Mouse (Mus musculus): Measurements from ENCODE around the gene Olfr1026. TPM values are rescaled to one million over a fixed set of nuclear protein-coding genes. Genes with fewer than 3 reads are reported as not detected.

The Olfr1026 gene
- polyA plus RNA-seq (2014; fragmentation: Nextera tagmentation; extraction: Ambion mirVana) = not detected in 2 replicates

DNA sequence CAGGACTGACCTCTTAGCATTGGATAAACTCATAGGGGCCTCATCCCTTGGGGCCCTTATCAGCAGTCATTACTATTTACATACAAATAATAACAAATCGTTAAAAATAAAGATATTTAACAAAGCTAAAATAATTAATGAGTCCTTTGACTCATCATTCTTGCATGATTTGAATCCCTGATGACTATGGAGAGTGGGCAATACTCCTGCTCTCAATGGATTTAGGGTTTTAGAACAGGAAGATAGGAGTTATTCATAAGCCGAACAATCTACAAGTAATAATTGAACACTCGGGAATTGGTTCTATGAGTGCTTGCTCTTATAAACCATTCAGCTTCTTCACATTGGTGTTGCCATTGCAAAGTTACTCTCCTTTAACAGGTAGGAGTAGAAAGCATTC, at the start of gene Olfr1026:
TSS of gene Olfr1026 (plus strand) at position 301 of the 400 bp plus-strand sequence.
- Histone ChIP-seq H3K36me3 (ENCODE audit: control insufficient read depth, insufficient read depth, low read length) (no peaks in the 10 kb centered on the region), H3K4me3 (ENCODE audit: low read depth, low read length) (no peak within 1 kb of the TSS), H3K27me3 (replicated peaks; ENCODE audit: control insufficient read depth, insufficient read depth, low read length) (no peaks in the 10 kb centered on the region), H3K9me3 (replicated peaks; ENCODE audit: control insufficient read depth, low read length) (no peaks in the 10 kb centered on the region), H3K4me1 (ENCODE audit: control insufficient read depth, insufficient read depth, low read length) (no peaks in the 10 kb centered on the region), H3K9ac (ENCODE audit: low read length) (no peak within 1 kb of the TSS), H3K27ac (ENCODE audit: low read depth, low read length) (no peak within 1 kb of the TSS), H3K4me2 (ENCODE audit: low read length) (no peak within 1 kb of the TSS)
- WGBS = 94% methylated on average over 3 of the region's 3 CpGs
- ATAC-seq (no peak), DNase-seq (ENCODE audit: low spot score) (no peak)

DNA sequence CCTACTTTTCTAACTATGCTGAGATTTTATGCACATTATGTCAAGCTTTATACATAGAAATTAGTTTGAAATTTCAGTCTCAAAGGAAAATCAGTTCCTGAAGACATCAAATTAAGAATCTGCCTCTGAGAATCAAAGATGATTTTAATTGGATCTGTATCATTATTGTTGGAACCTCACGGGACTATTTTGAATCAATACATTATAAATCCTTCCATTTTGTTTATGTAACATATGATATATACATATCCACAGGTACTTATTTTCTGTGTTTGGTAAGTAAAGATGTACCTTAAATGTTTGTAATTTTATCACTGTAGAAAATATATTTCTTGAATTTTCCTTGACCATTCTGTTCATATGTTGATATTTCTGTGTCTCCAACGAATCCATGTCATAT, 36.0 kb upstream of the Olfr1026 start, which contains the start of gene Olfr1023:
TSS of gene Olfr1023 (plus strand) at position 301 of the 400 bp plus-strand sequence.
- no peak within 1 kb of the TSS for H3K9ac ChIP-seq (ENCODE audit: low read length)
- no peaks in the 10 kb centered on the region for H3K4me1 ChIP-seq (ENCODE audit: control insufficient read depth, insufficient read depth, low read length)
- H3K36me3 ChIP-seq (ENCODE audit: control insufficient read depth, insufficient read depth, low read length) = no peaks in the 10 kb centered on the region
- H3K4me3 ChIP-seq (ENCODE audit: low read depth, low read length) = no peak within 1 kb of the TSS
- DNase-seq (ENCODE audit: low spot score) (no peak), ATAC-seq (no peak)
- 80% methylated on average over 2 of the region's 2 CpGs for WGBS
- no peaks in the 10 kb centered on the region for H3K9me3 ChIP-seq (replicated peaks; ENCODE audit: control insufficient read depth, low read length)
- H3K27ac ChIP-seq (ENCODE audit: low read depth, low read length) = no peak within 1 kb of the TSS
- H3K4me2 ChIP-seq (ENCODE audit: low read length) = no peak within 1 kb of the TSS
- H3K27me3 ChIP-seq (replicated peaks; ENCODE audit: control insufficient read depth, insufficient read depth, low read length) = no peaks in the 10 kb centered on the region

DNA sequence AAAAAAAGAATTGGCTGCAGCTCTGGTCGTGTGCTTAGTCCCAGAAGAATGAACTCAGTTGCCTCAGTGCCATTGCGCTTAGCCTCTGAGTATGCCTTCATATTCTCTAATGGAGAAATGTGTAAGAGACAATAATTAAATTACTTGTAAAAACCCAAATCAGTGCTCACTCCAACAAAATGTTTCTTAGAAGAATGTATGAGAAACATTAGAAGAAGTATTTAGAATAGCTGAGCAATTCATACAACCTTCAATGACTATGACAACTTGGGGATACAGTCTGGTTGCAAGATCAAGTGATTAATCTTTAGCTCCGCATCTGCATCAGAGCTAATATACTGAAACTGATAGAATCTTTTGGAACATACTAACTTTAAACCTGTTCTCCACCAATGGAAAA, 16.4 kb upstream of the Olfr1026 start, which contains the start of gene Olfr1024:
TSS of gene Olfr1024 (minus strand) at position 101 of the 400 bp plus-strand sequence.
- no peak within 1 kb of the TSS for H3K9ac ChIP-seq (ENCODE audit: low read length)
- H3K27ac ChIP-seq (ENCODE audit: low read depth, low read length) = no peak within 1 kb of the TSS
- no peaks in the 10 kb centered on the region for H3K36me3 ChIP-seq (ENCODE audit: control insufficient read depth, insufficient read depth, low read length)
- ATAC-seq = no peak
- no peak within 1 kb of the TSS for H3K4me3 ChIP-seq (ENCODE audit: low read depth, low read length)
- no peaks in the 10 kb centered on the region for H3K27me3 ChIP-seq (replicated peaks; ENCODE audit: control insufficient read depth, insufficient read depth, low read length)
- WGBS = 84% methylated on average over 3 of the region's 3 CpGs
- no peaks in the 10 kb centered on the region for H3K9me3 ChIP-seq (replicated peaks; ENCODE audit: control insufficient read depth, low read length)
- no peaks in the 10 kb centered on the region for H3K4me1 ChIP-seq (ENCODE audit: control insufficient read depth, insufficient read depth, low read length)
- no peak for DNase-seq (ENCODE audit: low spot score)
- H3K4me2 ChIP-seq (ENCODE audit: low read length) = no peak within 1 kb of the TSS

DNA sequence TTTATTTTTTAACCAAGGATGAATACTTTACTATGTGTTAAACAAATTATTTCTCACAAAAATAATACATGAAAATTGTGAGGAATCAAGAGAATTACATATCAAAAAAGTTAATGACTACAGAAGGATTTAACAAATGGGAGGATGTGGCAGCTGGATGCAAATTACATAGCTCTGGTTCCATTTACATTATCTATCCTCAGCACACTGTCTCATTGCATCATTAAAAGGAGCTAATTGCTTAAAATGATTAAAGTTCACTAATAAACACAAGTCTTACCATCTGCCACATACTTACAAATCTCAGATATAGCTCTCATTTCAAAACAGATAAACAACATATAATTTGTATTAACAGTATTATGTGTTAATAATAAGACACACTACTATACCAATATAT, 8.2 kb upstream of the Olfr1026 start:
- H3K27ac ChIP-seq (ENCODE audit: low read depth, low read length) = no peak overlapping the region
- ATAC-seq (peak; percentile 46), DNase-seq (ENCODE audit: low spot score) (peak; percentile 4)
- no peak overlapping the region for H3K4me3 ChIP-seq (ENCODE audit: low read depth, low read length)
- no peaks in the 10 kb centered on the region for H3K27me3 ChIP-seq (replicated peaks; ENCODE audit: control insufficient read depth, insufficient read depth, low read length)
- no peaks in the 10 kb centered on the region for H3K36me3 ChIP-seq (ENCODE audit: control insufficient read depth, insufficient read depth, low read length)
- no peaks in the 10 kb centered on the region for H3K9me3 ChIP-seq (replicated peaks; ENCODE audit: control insufficient read depth, low read length)
- H3K4me2 ChIP-seq (ENCODE audit: low read length) = no peak overlapping the region
- H3K4me1 ChIP-seq (ENCODE audit: control insufficient read depth, insufficient read depth, low read length) = no peaks in the 10 kb centered on the region
- no peak overlapping the region for H3K9ac ChIP-seq (ENCODE audit: low read length)

DNA sequence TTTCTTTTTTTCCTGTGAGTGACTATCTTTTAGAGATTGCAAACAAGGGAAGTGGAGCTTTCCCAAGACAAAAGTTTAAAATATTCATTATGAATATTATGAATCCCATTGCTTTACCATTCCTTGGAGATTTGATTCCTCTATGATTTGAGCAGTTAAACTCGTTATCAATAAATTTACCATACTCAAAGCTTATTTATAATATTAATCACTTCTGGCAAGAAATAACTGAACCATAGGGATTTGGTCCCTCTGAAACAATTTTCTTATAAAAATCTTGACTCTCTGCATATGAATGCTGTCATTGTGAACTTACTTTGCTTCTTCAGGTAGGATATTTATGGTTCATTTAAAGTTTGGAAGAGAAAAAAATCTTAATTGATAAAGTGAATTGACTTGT, 6.5 kb upstream of the Olfr1026 start, which contains the start of gene Olfr1025-ps1:
TSS of gene Olfr1025-ps1 (plus strand) at position 301 of the 400 bp plus-strand sequence.
- no peak within 1 kb of the TSS for H3K4me3 ChIP-seq (ENCODE audit: low read depth, low read length)
- no peaks in the 10 kb centered on the region for H3K27me3 ChIP-seq (replicated peaks; ENCODE audit: control insufficient read depth, insufficient read depth, low read length)
- no peak for DNase-seq (ENCODE audit: low spot score)
- 48% methylated on average over 1 of the region's 1 CpGs for WGBS
- no peaks in the 10 kb centered on the region for H3K36me3 ChIP-seq (ENCODE audit: control insufficient read depth, insufficient read depth, low read length)
- no peaks in the 10 kb centered on the region for H3K4me1 ChIP-seq (ENCODE audit: control insufficient read depth, insufficient read depth, low read length)
- H3K27ac ChIP-seq (ENCODE audit: low read depth, low read length) = no peak within 1 kb of the TSS
- H3K9ac ChIP-seq (ENCODE audit: low read length) = no peak within 1 kb of the TSS
- no peak for ATAC-seq
- H3K4me2 ChIP-seq (ENCODE audit: low read length) = no peak within 1 kb of the TSS
- no peaks in the 10 kb centered on the region for H3K9me3 ChIP-seq (replicated peaks; ENCODE audit: control insufficient read depth, low read length)

DNA sequence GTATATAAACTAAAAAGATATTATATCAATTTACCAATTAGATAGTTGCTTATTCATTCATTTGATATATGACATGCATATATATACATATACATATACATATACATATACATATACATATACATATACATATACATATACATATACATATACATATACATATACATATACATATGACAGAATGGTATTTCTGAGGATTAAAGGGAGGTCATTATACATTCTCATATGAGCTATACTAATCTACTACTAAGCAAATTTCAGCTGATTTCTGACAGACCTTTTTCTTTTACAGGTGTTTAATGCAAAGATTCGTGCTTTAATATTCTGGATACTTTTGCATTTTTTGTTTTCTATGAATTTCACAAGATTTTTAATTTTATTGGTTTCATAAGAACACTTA, 28.8 kb downstream of the Olfr1026 start, which contains the start of gene Olfr1028:
TSS of gene Olfr1028 (plus strand) at position 301 of the 400 bp plus-strand sequence.
- no peak for DNase-seq (ENCODE audit: low spot score)
- ATAC-seq = no peak

DNA sequence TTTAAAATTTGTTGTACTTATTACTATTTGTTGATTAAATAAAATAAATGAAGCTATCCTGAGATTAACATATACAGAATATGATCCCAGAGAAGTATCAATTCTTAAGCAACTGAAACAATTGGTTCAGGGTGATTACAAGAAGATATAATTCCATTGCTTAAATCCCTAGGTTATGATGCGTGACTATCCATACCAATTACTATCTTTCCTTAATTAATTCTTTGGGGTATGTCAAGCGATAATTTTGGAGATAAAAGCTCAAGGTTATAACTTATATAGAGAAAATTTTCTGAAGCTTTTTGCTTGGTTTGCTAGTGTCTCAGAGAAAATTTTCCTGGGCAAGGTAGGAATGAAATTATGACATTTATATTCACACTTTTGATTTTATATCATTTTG, 52.2 kb downstream of the Olfr1026 start, which contains the start of gene Olfr1029:
TSS of gene Olfr1029 (plus strand) at position 301 of the 400 bp plus-strand sequence.
- Histone ChIP-seq H3K9ac (ENCODE audit: low read length) (no peak within 1 kb of the TSS), H3K27me3 (replicated peaks; ENCODE audit: control insufficient read depth, insufficient read depth, low read length) (no peaks in the 10 kb centered on the region), H3K4me2 (ENCODE audit: low read length) (no peak within 1 kb of the TSS), H3K4me1 (ENCODE audit: control insufficient read depth, insufficient read depth, low read length) (no peaks in the 10 kb centered on the region), H3K4me3 (ENCODE audit: low read depth, low read length) (no peak within 1 kb of the TSS), H3K27ac (ENCODE audit: low read depth, low read length) (no peak within 1 kb of the TSS), H3K9me3 (replicated peaks; ENCODE audit: control insufficient read depth, low read length) (no peaks in the 10 kb centered on the region), H3K36me3 (ENCODE audit: control insufficient read depth, insufficient read depth, low read length) (no peaks in the 10 kb centered on the region)
- no peak for ATAC-seq
- 87% methylated on average over 2 of the region's 2 CpGs for WGBS
- no peak for DNase-seq (ENCODE audit: low spot score)

More for the DNA sequence above, 28.8 kb downstream of the Olfr1026 start, which contains the start of gene Olfr1028:
- H3K36me3 ChIP-seq (ENCODE audit: control insufficient read depth, insufficient read depth, low read length) = no peaks in the 10 kb centered on the region
- 67% methylated on average over 1 of the region's 1 CpGs for WGBS
- no peaks in the 10 kb centered on the region for H3K4me1 ChIP-seq (ENCODE audit: control insufficient read depth, insufficient read depth, low read length)
- H3K4me3 ChIP-seq (ENCODE audit: low read depth, low read length) = no peak within 1 kb of the TSS
- no peak within 1 kb of the TSS for H3K9ac ChIP-seq (ENCODE audit: low read length)
- no peak within 1 kb of the TSS for H3K27ac ChIP-seq (ENCODE audit: low read depth, low read length)
- H3K27me3 ChIP-seq (replicated peaks; ENCODE audit: control insufficient read depth, insufficient read depth, low read length) = no peaks in the 10 kb centered on the region
- H3K9me3 ChIP-seq (replicated peaks; ENCODE audit: control insufficient read depth, low read length) = no peaks in the 10 kb centered on the region
- H3K4me2 ChIP-seq (ENCODE audit: low read length) = no peak within 1 kb of the TSS

Other genes with a start within 250 kb of the Olfr1026 start
- gene Olfr1006, start 242.8 kb upstream of the Olfr1026 start, polyA plus RNA-seq (2014; fragmentation: Nextera tagmentation; extraction: Ambion mirVana) = not detected in 2 replicates
- gene Olfr1008, start 232.1 kb upstream of the Olfr1026 start, polyA plus RNA-seq (2014; fragmentation: Nextera tagmentation; extraction: Ambion mirVana) = not detected in 2 replicates
- not detected in 2 replicates for gene Olfr1009, start 206.1 kb upstream of the Olfr1026 start, polyA plus RNA-seq (2014; fragmentation: Nextera tagmentation; extraction: Ambion mirVana)
- gene Olfr1012, start 158.8 kb upstream of the Olfr1026 start, polyA plus RNA-seq (2014; fragmentation: Nextera tagmentation; extraction: Ambion mirVana) = not detected in 2 replicates
- gene Olfr1013, start 154.5 kb upstream of the Olfr1026 start, polyA plus RNA-seq (2014; fragmentation: Nextera tagmentation; extraction: Ambion mirVana) = not detected in 2 replicates
- not detected in 2 replicates for gene Olfr1014, start 148.8 kb upstream of the Olfr1026 start, polyA plus RNA-seq (2014; fragmentation: Nextera tagmentation; extraction: Ambion mirVana)
- not detected in 2 replicates for gene Olfr1015, start 139.5 kb upstream of the Olfr1026 start, polyA plus RNA-seq (2014; fragmentation: Nextera tagmentation; extraction: Ambion mirVana)
- gene Olfr1016, start 119.0 kb upstream of the Olfr1026 start, polyA plus RNA-seq (2014; fragmentation: Nextera tagmentation; extraction: Ambion mirVana) = not detected in 2 replicates
- gene Olfr1018, start 103.1 kb upstream of the Olfr1026 start, polyA plus RNA-seq (2014; fragmentation: Nextera tagmentation; extraction: Ambion mirVana) = not detected in 2 replicates
- gene Olfr1019, start 76.1 kb upstream of the Olfr1026 start, polyA plus RNA-seq (2014; fragmentation: Nextera tagmentation; extraction: Ambion mirVana) = not detected in 2 replicates
- not detected in 2 replicates for gene Olfr1020, start 74.5 kb upstream of the Olfr1026 start, polyA plus RNA-seq (2014; fragmentation: Nextera tagmentation; extraction: Ambion mirVana)
- not detected in 2 replicates for gene Olfr1022, start 53.0 kb upstream of the Olfr1026 start, polyA plus RNA-seq (2014; fragmentation: Nextera tagmentation; extraction: Ambion mirVana)
- not detected in 2 replicates for gene Olfr1023, start 35.9 kb upstream of the Olfr1026 start, polyA plus RNA-seq (2014; fragmentation: Nextera tagmentation; extraction: Ambion mirVana)
- not detected in 2 replicates for gene Olfr1024, start 16.5 kb upstream of the Olfr1026 start, polyA plus RNA-seq (2014; fragmentation: Nextera tagmentation; extraction: Ambion mirVana)
- gene Olfr1025-ps1, start 6.4 kb upstream of the Olfr1026 start, polyA plus RNA-seq (2014; fragmentation: Nextera tagmentation; extraction: Ambion mirVana) = not detected in 2 replicates
- gene Olfr1028, start 28.9 kb downstream of the Olfr1026 start, polyA plus RNA-seq (2014; fragmentation: Nextera tagmentation; extraction: Ambion mirVana) = not detected in 2 replicates
- gene Olfr1029, start 52.3 kb downstream of the Olfr1026 start, polyA plus RNA-seq (2014; fragmentation: Nextera tagmentation; extraction: Ambion mirVana) = not detected in 2 replicates
- not detected in 2 replicates for gene Olfr1030, start 57.7 kb downstream of the Olfr1026 start, polyA plus RNA-seq (2014; fragmentation: Nextera tagmentation; extraction: Ambion mirVana)
- gene Olfr1031, start 68.7 kb downstream of the Olfr1026 start, polyA plus RNA-seq (2014; fragmentation: Nextera tagmentation; extraction: Ambion mirVana) = not detected in 2 replicates
- not detected in 2 replicates for gene Olfr1032, start 84.0 kb downstream of the Olfr1026 start, polyA plus RNA-seq (2014; fragmentation: Nextera tagmentation; extraction: Ambion mirVana)
- not detected in 2 replicates for gene Olfr1033, start 99.1 kb downstream of the Olfr1026 start, polyA plus RNA-seq (2014; fragmentation: Nextera tagmentation; extraction: Ambion mirVana)
- not detected in 2 replicates for gene Olfr1034, start 124.3 kb downstream of the Olfr1026 start, polyA plus RNA-seq (2014; fragmentation: Nextera tagmentation; extraction: Ambion mirVana)
- not detected in 2 replicates for gene Olfr1036, start 152.4 kb downstream of the Olfr1026 start, polyA plus RNA-seq (2014; fragmentation: Nextera tagmentation; extraction: Ambion mirVana)
- not detected in 2 replicates for gene Olfr1037, start 165.8 kb downstream of the Olfr1026 start, polyA plus RNA-seq (2014; fragmentation: Nextera tagmentation; extraction: Ambion mirVana)
- not detected in 2 replicates for gene Olfr1039, start 214.4 kb downstream of the Olfr1026 start, polyA plus RNA-seq (2014; fragmentation: Nextera tagmentation; extraction: Ambion mirVana)
- gene Olfr1040, start 225.2 kb downstream of the Olfr1026 start, polyA plus RNA-seq (2014; fragmentation: Nextera tagmentation; extraction: Ambion mirVana) = not detected in 2 replicates
- not detected in 2 replicates for gene Olfr1042, start 240.3 kb downstream of the Olfr1026 start, polyA plus RNA-seq (2014; fragmentation: Nextera tagmentation; extraction: Ambion mirVana)
- gene Olfr1043, start 246.0 kb downstream of the Olfr1026 start, polyA plus RNA-seq (2014; fragmentation: Nextera tagmentation; extraction: Ambion mirVana) = not detected in 2 replicates